Mouse (Mus musculus) G1E (cell line): ENCODE data around the gene Sectm1b.

Experiments used
- CTCF ChIP-seq: IDR thresholded peaks from 2 replicates; pipeline ENCODE4 v1.5.1; 2012; ENCODE audit warnings: low read depth, low read length, inconsistent platforms, mixed read lengths
- GATA1 ChIP-seq: IDR thresholded peaks from 2 replicates; pipeline ENCODE4 v1.6.1; 2012; ENCODE audit warnings: borderline replicate concordance, low read length, inconsistent platforms, mixed read lengths
- GATA2 ChIP-seq: IDR thresholded peaks from 2 replicates; pipeline ENCODE4 v1.6.1; 2012; ENCODE audit warnings: low read depth, low read length, inconsistent platforms, borderline replicate concordance
- POLR2AphosphoS5 ChIP-seq: IDR thresholded peaks from 2 replicates; pipeline ENCODE4 v1.6.1; 2012; ENCODE audit warnings: low read depth, low read length, inconsistent platforms; ENCODE audit not compliant: insufficient replicate concordance
- TAL1 ChIP-seq: conservative IDR thresholded peaks from 2 replicates; pipeline ENCODE4 v1.6.1; 2012; ENCODE audit warnings: low read depth, low read length, inconsistent platforms, mixed read lengths

DNA sequence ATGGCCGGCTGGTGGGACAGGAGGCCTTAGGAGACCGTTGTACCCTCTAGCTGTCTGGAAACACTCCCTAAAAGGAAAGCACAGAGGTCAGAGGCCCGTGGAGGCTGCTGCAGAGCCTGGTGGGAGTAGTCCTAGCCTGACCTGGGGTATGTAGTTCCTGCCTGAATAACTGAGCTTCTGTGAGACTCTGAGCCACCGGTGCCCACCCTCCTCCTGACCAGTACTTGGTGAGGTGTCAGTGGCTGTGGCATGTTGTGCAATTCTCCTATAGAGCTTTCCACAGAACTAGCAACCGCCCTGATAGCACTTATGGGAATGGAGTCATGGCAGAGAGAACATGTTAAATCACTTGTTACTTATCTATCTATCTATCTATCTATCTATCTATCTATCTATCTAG, 12.3 kb upstream of the Sectm1b start:
- TF ChIP-seq GATA1 (no peak), CTCF (no peak), TAL1 (no peak), POLR2AphosphoS5 (no peak), GATA2 (no peak)
